Mouse (Mus musculus) testis, postnatal 14 days (tissue): ENCODE measurements around the gene Abca2.

Source experiments
- DNase-seq: peaks from one replicate; pipeline ENCODE4 v3.0.0; 2021; ENCODE audit warnings: low spot score

Gene Abca2

GRCm38 (mm10) chr2:25425481-25425880 is 3.0 kb upstream of the Abca2 start:
- no peak for DNase-seq

DNA sequence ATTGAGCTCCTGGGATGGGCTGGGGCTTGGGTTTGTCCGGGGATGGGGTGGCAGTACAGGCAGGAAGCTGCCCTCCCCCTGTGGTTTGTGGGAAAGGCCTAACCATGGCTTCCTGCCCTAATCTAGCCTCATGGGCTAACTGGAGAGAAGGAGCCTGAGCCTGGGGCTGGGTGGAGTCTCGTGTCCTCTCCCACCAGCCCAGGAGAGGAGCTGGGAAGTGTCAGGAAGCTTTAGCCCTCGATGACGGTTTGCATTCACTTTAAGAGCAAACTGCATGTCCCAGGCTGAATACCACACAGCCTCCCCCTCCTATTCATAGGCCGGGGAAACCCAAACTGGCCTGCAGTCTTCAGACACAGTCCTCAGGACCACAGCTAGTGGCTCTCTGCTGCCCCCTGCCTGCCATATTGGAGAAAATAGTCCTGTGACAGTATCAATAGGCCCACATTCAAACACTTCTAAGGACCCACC is 1.7 kb upstream of the Abca2 start:
- peak; percentile 50 for DNase-seq

GRCm38 (mm10) chr2:25427256-25427655 is 1.2 kb upstream of the Abca2 start:
- no peak for DNase-seq

GRCm38 (mm10) chr2:25429435-25430180 is 1.1 kb downstream of the Abca2 start:
- no peak for DNase-seq

- no peak for DNase-seq
Measured at GRCm38 (mm10) chr2:25430395-25431233, 2.1 kb downstream of the Abca2 start.

GRCm38 (mm10) chr2:25431308-25431855 is 2.9 kb downstream of the Abca2 start:
- DNase-seq: no peak

DNA sequence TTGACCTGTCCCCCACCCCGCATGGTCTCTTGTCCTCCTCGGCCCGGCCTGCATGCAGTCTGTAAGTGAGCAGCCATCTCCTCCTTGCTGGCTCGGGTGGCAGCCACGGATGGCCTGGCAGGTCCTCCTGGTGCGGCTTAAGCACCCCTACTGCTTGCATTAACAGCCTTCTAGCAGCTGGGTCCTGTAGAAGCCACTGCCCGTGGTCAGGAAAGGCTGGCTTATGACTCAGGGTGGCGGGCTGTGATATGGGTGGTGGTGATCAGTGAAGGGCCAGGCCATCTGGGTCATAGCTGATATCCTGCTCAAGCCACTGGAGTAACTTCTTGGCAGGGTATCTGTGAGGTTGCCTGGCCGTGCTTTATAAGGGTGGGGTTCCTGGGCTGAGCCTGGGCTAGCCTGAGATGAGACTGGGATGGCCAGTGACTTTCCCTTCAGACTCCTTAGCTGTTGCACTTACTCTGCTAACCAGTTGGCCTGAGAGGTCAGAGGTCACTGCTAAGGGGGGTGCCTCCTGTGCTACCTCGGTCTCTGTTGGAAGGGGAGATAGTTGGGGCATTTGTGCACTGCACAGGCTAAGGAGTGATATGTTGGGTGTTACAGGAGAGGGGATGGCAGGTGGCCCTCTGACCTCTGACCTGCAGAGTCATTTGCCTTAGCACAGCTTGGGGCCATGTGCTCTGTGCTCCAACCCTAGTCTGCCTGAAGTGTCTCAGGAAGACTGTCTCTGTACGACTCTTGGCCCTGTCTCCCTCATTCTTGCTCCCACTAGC is 4.0 kb downstream of the Abca2 start:
- no peak for DNase-seq

GRCm38 (mm10) chr2:25433101-25433500 is 4.6 kb downstream of the Abca2 start:
- DNase-seq: no peak

DNA sequence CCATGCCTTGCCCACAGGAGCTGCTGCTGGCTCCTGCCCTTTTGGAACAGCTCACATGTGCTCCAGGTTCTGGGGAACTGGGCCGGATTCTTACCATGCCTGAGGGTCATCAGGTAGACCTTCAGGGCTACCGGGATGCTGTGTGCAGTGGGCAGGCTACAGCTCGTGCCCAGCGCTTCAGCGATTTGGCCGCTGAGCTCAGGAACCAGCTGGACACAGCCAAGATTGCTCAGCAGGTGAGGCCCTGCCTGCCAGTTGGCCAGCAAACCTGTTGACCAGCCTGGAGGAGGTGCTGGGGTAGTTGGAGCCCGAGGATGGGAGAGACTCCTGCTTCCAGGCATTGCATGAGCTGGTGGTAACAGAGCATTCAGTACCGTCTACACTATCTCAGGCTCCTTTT is 5.8 kb downstream of the Abca2 start:
- no peak for DNase-seq

- DNase-seq: no peak
Measured at GRCm38 (mm10) chr2:25436286-25436820, 7.8 kb downstream of the Abca2 start.

DNA sequence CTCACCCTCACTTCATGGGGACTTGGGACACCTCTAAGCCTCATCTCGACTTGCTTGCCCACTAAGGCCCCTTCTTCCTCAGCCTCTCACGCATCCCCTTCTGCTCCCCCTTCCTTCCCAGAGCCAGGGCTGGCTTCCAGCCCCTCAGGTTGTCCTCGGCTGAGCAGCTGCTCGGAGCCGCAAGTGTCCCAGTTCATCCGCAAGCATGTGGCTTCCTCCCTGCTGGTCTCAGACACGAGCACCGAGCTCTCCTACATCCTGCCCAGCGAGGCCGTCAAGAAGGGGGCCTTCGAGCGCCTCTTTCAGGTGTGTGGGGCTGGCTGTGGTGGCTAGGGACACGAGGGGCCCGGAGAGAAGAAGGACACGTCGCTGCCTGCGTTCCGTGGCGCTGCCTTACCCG is 12.6 kb downstream of the Abca2 start:
- DNase-seq: no peak

- no peak for DNase-seq
Measured at GRCm38 (mm10) chr2:25442682-25443081, 14.2 kb downstream of the Abca2 start.

DNA sequence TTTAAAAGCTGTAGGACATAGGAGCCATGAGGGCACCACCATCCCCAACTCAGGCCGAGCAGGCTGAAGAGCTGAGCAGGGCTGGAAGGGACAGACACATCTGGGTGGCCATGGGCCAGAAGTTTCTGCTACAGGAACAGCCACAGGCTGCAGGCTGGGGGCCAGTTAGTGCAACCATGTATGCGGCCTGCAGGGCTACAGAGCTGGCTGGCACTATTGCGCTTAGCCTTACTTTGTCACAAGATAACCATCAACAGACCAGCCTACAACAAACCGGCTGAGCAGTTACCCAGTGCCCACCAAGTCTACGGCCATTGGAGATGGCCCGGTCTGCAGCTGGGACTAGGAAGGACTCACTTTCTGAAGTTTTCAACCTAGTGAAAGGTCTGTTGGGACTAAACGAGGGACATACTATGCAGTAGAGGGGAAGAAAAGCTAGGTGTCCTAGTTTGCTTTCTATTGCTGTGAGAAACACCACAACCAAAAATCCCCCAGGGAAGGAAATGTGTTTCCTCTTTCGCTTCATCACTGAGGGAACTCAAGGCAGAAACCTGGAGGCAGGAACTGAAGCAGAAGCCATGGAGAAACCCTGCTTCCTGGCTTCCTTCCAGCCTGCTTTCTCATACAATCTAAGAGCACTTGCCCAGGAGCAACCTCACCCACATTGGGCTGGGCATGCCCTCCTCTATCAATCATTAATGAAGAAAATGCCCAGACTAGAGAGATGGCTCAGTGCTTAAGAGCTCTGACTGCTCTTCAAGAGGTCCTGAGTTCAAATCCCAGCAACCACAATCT is 22.5 kb downstream of the Abca2 start:
- DNase-seq: no peak

DNA sequence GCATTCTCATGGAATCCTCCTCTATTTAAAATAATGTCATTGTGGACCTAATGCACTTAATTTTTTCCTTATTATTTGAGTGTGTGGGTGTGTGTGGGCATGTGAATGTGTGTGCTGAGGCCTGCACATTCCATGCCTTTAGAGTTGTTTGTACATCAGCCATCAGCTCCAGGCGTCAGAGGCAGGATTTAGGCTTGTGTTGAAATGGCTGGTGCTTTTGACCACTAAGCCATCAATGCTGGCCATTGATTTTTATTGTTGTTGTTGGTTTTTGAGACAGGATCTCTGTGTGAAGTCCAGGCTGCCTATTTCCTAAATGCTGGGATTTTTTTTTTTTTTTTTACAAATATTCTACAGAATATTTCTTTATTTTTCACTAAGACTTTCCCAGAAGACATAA is 24.4 kb downstream of the Abca2 start:
- DNase-seq: no peak

- DNase-seq: no peak
Measured at GRCm38 (mm10) chr2:25456205-25456953, 27.9 kb downstream of the Abca2 start, which contains the start of gene Clic3. Clic3 (plus strand) TSS chr2:25456838.

DNA sequence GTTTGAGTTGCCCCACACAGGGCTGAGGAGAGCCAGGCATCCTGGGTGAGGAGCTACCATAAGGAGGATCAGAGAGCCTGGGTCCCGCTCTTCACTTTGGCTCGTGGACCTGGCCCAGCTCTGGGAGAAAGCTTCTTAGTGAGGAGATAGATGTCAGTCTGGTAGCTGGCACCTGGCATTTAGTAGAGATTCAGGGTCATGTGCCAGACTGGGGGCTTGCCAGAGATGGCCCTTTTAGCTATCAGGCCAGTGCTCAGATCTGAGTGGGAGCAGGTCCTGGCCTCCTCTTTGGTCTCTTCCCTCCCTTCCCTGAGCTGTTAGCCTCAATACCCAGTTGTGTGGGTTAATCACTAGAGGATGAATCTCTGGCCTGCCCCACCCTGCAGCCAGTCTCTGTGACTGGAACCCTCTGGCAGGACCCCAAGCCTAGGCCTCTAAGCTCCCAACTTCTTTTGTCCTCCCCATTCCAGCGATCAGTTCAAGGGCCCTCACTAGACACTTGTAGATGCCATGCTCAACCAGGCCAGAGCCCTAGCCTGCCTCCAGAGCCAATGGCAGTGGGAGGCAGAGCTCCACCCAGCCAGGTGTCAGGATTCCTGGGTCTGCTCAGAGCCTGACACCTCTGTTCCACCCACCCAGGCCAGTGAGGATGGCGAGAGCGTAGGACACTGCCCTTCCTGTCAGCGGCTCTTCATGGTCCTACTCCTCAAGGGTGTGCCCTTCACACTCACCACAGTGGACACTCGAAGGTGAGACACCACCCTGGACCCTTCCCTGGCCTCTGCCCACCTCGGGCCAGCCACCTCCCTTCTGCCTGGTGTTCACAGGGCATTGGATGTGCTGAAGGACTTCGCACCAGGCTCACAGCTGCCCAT is 28.8 kb downstream of the Abca2 start:
- no peak for DNase-seq

- no peak for DNase-seq
Measured at GRCm38 (mm10) chr2:25458911-25459310, 30.4 kb downstream of the Abca2 start.

DNA sequence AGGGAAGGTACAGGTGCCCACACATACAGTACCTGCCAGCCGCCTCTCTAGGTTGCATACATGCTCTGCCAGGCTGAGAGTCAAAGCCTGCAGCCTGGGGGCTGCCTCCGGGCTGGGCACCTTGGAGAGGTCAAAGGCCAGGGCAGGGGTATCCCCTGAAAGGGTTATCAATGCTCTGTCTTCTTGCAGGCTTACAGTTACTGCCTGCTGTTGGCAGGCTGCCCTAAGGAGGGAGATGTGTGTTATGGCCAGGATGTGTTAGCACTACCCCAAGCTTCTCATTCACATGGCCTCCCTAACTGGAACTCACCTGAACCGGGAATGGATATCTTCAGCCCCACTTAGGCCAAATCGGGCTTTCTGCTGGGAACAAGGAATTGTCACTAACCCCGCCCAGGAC is 31.6 kb downstream of the Abca2 start:
- DNase-seq: no peak
